Mouse (Mus musculus) left cerebral cortex, postnatal 14 days (tissue): ENCODE data around the gene Hcfc1. TPM values are rescaled to one million over a fixed set of nuclear protein-coding genes. Genes with fewer than 3 reads are reported as not detected.

Experiments used
- DNase-seq, 2 experiments: peaks; one replicate each; pipeline ENCODE4 v3.0.0; 2021 to 2022; ENCODE audit warnings: low spot score in 2 of 2, mixed read lengths in 1 of 2
- intact Hi-C: fragments of 180-260 bp; cut with DNase I; formaldehyde crosslinking; loops from one replicate; pipeline ENCODE4 v1.15.1; 2025
- total RNA-seq, 2 experiments: library from RNA; stranded (reverse); gene quantifications; 2 replicates each; pipeline ENCODE4 v1.2.3; 2021

The Hcfc1 gene
- total RNA-seq, 2 experiments from 2014 or later: 71.8 to 73.7 TPM

DNA sequence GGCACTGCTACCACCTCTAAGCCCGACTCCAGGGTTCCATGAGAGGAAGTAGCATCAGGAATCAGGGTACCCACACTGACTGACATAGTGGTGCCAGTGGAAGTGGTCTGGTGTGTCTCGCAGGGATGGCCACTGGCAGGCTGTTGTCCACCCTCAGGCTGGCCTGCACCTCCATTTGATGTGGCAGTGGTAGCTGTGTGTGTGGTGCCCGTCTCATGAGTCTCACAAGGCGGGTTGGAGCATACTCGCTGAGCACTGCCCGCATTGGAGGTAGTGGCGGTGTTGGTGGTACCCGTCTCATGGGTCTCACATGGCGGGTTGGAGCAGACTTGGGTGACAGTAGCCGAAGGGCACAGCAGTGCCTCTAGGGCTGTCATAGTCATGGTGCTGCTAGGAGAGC, 16.8 kb downstream of the Hcfc1 start:
- no peak for DNase-seq
- intact Hi-C loops: loop anchor here (5.0 kb wide), 1 partner anchor 152 kb away; no protein-coding TSS in a partner anchor

DNA sequence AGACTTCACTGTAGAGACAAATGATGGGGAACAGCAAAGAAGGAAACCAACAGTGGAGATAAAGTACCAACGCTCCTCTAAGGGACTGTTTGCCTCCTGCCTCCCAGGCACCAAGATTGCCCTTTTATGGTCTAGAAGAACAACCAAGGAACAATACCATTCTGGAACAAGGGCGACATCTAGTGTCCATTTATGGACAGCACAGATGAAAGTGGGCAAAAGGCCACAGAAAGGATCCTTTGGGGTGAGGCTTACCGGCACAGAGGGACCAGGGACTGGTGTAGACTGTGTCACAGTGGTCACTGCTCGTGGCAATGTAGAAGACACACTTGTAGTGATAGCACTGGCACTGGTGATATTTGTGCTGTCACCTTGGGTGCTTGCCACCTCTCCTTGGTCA, 17.5 kb downstream of the Hcfc1 start:
- peak; percentile 55 to 74 for DNase-seq
- intact Hi-C loops: loop anchor here (5.0 kb wide), 1 partner anchor 151 kb away; no protein-coding TSS in a partner anchor

DNA sequence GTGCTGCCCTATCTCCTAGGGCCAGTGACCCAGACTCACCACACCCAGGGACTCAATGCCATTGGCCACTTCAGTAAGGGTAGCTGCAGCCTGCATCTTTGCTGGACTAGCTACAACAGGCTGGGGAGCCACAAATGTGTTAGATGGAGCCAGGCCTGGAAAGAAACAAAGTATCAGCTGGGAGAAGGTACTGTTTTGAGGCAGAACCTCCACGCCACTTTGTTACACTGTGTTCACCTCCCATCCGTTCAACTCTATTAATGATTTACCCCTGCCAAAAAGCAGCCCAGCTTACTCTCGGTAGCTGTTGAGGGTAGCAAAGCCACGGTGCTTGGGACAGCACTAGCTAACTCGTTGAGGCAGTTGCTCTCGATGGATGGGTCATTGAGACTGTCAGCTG, 19.3 kb downstream of the Hcfc1 start:
- DNase-seq: no peak
- intact Hi-C loops: loop anchor here (1.0 to 5.0 kb wide), 2 partner anchors 12 to 150 kb away; no protein-coding TSS in a partner anchor

DNA sequence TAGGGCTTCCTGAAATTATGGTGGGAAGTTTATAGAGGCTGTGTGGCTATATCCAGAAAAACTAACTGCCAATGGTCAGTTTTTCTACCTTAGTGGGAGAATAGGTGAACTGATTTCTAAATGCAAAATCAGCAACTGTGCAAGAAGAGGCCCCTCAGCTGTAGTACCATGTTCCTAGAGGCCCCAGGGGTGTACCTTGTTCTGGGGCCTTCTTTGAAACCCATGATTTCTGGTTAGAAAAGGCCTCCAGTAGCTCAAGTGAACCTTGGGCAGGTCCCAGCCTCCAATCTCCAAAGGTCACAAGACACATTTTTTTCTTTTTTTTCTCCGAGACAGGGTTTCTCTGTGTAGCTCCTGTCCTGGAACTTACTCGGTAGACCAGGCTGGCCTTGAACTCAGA, 23.9 kb downstream of the Hcfc1 start:
- intact Hi-C loops: no loop called here
- no peak for DNase-seq

DNA sequence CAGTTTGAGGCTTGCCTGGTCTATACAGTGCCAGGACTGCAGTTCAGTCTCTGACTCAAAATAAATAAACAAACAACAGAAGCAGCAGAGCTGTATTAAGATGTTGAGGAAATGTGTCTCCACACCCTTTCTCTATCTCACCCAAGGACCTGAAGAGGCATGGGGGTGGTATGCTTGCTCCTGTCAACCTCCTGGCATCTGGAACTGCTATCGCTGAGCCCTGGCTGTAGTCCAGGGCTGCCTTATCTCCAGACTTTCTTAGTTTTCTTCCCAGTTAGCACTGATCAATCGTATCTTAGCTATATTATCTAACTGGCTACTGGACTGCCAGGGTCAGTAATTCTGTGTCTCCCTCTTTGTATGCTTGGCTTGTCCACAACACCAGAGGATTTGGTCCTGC, 24.3 kb downstream of the Hcfc1 start:
- intact Hi-C loops: no loop called here
- no peak for DNase-seq

DNA sequence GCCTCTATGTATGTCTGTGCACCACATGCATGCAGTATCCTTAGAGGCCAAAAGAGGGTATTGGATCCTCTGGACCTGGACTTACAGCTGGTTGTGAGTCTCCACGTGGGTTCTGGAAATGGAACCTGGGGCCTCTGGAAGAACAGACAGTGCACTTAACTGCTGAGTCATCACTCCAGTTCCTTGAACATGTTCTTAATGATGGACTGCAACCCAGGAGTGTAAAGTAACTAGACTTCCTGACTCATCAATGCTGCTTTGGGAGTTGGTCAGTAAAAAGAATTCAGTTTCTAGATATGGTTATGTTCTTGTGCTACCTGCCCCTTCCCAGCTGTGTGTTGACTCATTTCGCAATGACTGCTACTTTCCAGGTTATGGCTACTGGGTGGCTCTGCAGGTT, 34.3 kb downstream of the Hcfc1 start:
- intact Hi-C loops: no loop called here
- DNase-seq: no peak

DNA sequence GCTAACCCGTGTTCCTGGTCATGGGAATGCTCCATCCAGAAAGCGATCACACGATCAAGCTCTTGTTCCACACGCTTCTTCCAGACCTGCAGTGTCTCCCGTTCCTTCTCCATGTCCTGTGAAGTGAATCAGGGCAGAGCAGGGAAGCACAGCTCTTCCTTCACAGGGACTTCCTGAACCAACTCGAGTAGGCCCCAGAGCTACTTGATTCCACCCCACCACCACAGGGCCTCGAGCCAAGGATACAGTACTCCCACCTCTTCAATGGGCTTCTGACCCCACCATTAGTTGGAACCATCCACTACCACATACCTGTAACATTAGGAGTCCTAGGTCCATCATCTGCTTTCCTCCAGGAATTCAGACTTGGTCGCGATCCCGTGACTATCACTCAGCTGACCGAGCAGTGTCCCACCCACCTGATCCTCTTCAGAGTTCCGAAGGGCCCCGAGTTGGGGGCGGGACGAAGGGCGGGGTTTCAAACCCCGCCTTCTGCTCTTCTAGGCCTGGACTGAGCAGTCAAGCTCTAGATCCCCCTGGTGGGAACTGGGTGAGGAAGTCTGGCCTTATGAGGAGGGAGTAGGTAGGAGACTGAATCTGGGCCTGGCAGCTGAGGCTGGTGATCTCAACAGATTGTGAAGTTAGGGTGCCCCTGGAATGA, 35.6 kb downstream of the Hcfc1 start, which contains the start of gene Renbp:
TSS of gene Renbp (minus strand) at position 449 of the 661 bp plus-strand sequence.
- DNase-seq: peak in 1 of 2 experiments; percentile 11
- intact Hi-C loops: no loop called here

DNA sequence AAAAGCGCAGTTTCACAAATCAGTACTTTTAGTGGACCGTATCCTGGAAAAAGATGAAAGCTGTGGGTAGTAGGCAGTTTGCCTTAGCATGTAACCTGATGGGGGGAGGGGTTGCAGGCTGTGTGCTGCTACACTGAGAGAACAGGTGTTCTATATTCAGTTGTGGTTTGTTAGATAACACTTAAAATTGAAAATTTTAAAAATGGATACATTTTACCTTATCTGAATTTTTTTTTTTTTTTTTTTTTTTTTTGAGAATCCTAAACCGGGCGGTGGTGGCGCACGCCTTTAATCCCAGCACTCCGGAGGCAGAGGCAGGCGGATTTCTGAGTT, 43.6 kb downstream of the Hcfc1 start:
- intact Hi-C loops: no loop called here
- no peak for DNase-seq

DNA sequence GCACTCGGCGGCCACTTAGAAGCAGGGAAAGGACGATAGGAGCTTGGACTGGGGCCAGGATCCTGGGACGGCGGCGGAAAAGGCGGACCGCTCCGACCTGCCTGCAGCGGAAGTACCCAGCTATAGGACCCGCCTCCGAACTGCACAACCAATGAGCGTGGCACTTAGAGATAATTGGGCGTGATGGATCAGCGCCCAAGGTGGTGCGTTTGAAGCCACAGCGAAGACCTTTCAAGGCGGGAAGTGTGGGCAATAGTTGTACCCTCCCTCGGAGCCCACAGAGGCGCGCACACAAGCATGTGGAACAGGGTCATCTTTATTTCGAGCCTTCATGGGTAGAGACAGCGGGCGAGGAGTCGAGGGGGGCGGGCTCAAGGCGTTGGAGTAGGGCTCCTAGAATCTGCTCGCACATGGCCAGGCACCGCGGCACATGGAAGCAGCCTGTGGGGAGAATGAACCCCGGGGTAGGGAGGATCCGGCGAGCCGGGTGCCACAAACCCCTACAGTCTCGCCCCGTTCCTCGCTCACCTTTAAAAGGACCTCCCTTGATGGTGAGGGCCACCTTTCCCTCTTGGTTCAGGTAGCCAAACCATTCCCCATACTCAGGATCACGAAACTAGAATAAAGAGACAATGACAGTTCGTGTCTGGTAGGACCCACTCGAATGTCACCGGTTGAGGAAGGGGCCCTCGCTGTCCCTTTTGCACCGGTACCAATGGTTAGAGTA, 44.2 kb downstream of the Hcfc1 start, which contains the start of the genes Arhgap4 and Naa10:
TSS of gene Arhgap4 (minus strand) at position 48 of the 727 bp plus-strand sequence.
TSS of gene Naa10 (minus strand) at position 122 of the 727 bp plus-strand sequence.
- DNase-seq: peak; percentile 84 to 86
- intact Hi-C loops: no loop called here

DNA sequence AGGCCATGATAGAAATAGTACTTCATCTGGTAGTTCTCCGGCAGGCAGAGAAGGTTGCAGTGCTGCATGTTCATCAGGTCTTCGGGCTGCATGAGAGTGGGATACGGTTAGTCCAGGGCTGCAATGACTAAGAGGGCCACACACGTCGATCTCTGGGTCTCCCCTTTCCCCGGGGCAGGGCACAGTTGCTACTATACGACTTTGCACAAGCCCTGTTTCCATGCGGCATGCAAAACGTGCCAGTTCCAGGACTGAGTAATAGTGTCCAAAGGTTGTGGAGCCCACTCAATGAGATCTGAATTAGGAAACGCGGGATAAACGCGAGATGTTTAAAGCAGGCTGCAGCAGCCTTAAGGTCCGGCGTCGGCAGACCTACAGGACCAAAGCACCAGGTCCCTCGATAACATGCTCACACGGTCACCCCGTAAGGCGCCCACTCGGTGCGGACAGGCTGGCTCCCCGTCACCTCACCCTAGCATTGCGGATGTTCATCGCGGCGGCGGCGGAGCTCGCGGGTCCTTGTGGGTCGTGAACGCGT, 44.8 kb downstream of the Hcfc1 start:
- no peak for DNase-seq
- intact Hi-C loops: no loop called here

DNA sequence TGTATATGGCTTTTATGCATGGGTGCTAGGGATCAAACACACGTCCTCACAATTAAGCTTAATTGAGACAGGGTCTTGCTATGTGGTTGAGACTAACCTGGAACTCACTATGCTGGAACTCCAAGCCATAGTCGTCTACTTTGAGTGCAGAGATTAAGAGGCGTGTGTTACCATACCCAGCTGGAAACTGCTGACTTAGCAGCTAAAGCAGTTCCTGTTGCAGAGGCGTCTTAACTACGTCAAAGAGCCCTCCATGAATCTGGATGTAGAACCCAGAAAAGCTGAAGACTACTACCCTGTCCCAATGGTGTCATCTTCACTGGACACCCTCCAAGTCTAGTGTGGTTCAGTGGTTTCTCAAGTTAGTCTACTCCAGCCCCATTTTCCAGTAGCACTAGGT, 47.5 kb downstream of the Hcfc1 start:
- DNase-seq: no peak
- intact Hi-C loops: no loop called here

DNA sequence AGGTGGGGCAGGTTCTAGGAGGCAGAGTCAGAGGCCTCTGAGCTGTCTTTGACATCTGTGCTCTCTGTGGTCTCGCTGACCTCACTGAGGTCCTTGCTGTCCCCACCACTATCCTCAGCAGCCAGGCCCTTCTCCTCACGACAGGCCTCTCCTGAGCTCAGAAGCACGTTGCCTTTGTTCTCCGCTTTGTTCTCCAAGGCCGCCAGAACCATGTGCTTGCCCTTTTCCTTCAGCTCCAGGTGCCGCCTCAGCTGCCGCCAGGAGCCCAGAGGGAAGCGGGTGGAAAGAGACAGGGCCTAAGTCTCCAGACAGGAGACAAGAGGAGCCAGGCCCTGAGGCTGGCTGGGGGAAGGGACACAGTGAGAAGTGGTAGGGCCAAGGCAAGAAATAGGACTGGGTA, 49.2 kb downstream of the Hcfc1 start:
- no peak for DNase-seq
- intact Hi-C loops: no loop called here

DNA sequence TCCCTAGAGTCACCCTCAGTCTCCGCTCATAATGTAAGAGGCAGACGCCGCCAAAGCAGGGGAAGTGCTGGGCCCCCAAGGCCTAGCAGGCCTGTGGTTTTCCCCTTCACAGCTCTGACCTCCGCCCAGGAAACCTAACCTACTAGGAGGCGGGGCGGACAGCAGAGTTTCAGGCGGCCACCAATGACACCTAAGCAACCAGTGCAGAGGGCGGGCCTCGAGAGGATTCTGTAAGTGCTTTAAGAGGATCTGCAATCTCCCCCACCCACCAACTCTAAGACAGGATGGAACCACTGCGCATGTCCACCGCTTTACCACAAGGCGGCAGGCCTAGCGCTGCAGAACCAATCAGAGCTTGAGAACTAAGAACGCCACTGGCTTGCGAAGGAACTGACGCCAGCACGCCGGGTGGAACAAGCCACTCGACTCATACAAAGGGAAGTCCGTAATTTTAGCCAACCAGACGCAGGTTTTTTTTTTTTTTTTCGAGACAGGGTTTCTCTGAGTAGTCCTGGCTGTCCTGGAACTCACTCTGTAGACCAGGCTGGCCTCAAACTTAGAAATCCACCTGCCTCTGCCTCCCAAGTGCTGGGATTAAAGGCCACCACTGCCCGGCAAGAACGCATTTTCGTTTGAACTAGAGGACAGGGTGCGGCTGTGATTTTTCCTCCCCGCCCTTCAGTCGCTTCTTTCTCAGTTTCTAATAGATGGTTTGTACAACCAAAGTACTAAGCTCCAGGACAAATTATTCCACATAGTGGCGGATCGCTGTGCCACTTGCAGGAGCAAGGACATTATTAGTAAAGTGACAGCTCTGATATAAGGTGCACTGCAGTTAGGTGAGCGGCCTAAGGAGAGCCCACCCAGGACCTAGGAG, 51.1 kb downstream of the Hcfc1 start:
- intact Hi-C loops: no loop called here
- DNase-seq: peak; percentile 89 to 91

DNA sequence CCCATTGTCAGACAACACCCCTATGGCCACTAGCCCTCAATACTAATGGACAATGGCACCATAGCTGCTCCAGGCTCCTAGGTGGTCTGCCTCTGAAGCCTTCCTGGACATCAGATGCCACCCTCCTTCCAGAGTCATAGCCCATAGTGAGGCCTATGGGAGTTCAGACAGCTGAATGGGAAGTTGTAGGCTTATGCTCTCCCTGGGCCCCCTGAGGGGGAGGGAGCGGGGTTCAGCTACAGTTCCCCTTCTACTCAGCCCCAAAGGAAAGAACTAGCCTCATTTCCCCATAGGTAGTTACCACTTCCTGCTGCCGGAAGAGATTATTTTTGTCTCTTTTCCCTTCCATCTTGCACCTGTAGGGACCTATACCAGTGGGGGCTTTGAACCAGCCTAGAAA, 54.6 kb downstream of the Hcfc1 start:
- DNase-seq: no peak
- intact Hi-C loops: no loop called here

DNA sequence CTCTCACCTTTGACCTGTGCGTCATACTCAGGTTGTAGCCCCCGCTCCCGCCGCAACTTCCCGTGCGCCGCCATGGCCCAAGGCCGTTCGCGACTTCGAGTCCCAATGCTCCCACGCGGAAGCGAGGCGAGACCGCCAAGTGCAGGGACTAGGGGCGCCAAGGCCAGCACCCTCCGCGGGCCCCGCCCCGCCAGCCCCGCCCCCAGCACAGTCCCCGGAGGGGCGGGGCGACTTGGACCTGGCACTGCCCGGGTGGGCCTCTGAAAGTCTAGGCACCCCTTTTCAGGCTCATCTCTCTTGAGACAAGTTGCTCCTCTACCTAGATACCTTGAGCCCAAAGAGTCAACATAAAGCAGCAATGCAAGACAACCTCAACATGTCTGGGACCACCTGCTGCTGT, 55.0 kb downstream of the Hcfc1 start:
- DNase-seq: no peak
- intact Hi-C loops: no loop called here

DNA sequence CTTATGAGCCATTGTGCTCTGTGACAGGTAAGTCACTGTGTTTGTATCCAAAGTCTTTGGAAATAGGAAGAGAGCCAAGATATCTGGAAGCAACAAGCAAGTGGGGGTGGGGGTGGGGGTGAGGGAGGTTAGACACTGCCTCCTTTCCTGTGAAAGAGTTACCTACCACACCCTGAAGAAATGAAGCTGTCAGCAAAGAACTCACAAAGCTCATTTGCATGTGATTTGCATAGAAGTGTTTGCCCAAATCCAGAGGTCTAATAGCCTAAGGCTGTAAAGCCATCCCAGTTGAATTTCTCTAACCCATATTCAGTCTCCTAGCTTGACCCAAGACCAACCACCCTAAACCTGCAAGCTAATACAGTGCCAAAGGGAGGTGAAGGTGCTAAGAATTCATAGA, 55.7 kb downstream of the Hcfc1 start:
- intact Hi-C loops: no loop called here

DNA sequence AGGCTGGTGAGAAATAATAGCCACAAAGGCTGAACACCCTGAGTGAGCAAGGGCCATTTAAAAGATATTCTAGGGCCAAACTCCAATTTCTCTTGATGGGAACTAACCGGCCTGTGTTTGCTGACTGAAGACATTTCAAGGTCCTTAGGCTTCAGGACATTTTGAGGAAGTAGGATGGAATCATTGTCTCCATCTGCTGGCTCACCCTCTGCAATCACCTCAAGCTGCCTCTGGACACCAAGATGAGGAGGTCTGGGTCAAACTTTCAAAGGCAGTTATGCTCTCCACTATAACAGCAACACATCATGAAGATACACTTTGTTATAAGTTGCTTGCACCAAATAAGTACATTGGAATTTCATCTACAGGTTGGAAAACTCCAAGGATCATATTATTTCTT, 56.1 kb downstream of the Hcfc1 start:
- no peak for DNase-seq

More for the DNA sequence above, 55.7 kb downstream of the Hcfc1 start:
- DNase-seq: no peak

DNA sequence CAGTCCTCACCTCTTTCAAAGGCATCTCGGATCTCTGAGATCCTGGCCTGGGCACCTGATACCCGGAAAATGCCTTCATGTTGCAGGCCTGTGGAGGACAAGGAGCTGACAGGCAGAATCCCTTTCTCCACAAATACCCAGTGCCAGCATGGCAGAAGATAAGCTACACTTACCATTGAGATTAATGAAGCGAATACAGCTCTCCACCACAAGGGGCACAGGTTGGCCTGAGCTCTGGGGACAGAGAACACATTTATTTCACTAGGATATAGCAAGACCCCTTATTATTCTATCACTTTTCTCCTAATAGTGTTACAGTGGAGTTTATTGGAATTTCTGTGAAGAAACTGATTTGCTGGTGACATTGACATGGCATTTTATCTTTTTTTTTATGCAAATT, 68.2 kb downstream of the Hcfc1 start:
- no peak for DNase-seq
- intact Hi-C loops: no loop called here

More for the DNA sequence above, 56.1 kb downstream of the Hcfc1 start:
- intact Hi-C loops: no loop called here

DNA sequence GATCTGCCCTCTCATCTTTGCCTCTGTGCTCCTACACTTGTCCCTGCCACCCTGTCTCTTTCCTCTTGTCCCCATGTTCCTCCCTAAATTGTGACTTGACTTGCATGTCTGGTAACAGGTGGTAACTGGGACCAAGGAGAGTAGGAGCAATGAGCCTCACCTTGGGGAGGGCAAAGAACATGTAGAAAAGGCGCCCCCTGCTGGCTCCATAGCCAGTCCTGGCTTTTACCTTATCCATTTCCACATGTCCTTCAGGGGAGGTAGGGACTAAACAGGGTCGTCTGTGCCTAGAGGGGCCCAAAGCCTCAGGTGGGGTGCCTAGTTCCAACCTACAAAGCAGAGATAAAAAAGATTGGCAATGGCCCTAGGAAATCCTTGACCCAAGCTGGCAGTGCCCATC, 70.4 kb downstream of the Hcfc1 start, which contains the start of gene L1cam:
TSS of gene L1cam (minus strand) at position 387 of the 400 bp plus-strand sequence.
- DNase-seq: peak in 1 of 2 experiments; percentile 36
- intact Hi-C loops: no loop called here

DNA sequence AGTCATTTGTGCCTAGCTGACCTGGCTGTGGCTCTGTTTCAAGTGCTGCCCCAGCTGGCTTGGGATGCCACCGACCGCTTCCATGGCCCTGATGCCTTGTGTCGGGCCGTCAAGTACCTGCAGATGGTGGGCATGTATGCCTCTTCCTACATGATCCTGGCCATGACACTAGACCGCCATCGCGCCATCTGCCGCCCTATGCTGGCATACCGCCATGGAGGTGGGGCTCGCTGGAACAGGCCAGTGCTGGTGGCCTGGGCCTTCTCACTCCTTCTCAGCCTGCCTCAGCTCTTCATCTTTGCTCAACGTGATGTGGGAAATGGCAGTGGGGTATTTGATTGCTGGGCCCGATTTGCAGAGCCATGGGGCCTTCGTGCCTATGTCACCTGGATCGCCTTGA, 73.3 kb downstream of the Hcfc1 start:
- intact Hi-C loops: no loop called here
- DNase-seq: no peak
